Mouse (Mus musculus): ENCODE data around the gene Ap1g1.

DNA sequence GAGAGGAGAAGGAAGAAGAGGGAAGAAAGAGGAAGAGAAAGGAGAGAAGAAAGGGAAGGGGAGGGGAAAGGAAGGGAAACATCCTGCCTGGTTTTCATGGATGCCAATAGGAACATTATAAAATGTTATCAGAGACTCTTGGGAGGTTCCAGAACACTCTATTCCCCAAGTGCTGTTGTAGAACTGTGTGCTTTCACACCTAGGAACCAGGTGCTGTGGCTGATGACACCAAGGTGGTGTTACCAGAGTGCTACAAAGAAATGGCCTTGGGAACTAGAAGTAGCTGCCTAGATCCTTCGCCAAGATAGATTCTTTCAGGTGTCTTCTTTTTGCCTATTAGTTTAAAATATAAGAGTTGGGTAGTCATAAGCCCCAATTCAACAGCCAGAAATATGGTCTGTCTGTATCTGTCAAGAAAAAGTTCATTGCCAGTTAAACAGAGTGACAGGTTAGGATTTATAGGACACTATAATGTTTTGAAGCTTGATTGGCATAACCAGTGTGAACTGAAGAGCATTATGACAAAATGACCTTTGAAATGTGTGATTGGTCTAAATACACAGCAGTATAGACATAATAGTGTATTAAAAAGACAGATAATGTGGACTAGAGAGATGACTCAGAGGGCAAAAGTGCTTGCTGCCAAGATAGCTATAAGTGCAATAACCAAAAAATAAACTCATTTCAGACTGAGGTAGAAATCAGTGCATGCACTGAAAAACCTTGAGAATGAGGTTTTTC, 126.7 kb downstream of the Ap1g1 start:
- TF ChIP-seq CTCF (IDR thresholded peaks at IDR 0.05; ENCODE audit: low read depth, low read length) (no peak), POLR2A (IDR thresholded peaks at IDR 0.05; ENCODE audit: extremely low read depth, insufficient read depth, low read length) (no peak)

All from liver, adult 2 months (tissue).